Mouse (Mus musculus) kidney, postnatal 10 days (tissue): ENCODE results near the gene Chchd6.

ENCODE experiments used
- DNase-seq: peaks from one replicate; pipeline ENCODE4 v3.0.0; 2021; ENCODE audit warnings: mixed read lengths

The Chchd6 gene

GRCm38 (mm10) chr6:89595018-89595776, at the start of gene Chchd6:
TSS of gene Chchd6 (minus strand) at chr6:89595652.
- DNase-seq: peak; percentile 97

DNA sequence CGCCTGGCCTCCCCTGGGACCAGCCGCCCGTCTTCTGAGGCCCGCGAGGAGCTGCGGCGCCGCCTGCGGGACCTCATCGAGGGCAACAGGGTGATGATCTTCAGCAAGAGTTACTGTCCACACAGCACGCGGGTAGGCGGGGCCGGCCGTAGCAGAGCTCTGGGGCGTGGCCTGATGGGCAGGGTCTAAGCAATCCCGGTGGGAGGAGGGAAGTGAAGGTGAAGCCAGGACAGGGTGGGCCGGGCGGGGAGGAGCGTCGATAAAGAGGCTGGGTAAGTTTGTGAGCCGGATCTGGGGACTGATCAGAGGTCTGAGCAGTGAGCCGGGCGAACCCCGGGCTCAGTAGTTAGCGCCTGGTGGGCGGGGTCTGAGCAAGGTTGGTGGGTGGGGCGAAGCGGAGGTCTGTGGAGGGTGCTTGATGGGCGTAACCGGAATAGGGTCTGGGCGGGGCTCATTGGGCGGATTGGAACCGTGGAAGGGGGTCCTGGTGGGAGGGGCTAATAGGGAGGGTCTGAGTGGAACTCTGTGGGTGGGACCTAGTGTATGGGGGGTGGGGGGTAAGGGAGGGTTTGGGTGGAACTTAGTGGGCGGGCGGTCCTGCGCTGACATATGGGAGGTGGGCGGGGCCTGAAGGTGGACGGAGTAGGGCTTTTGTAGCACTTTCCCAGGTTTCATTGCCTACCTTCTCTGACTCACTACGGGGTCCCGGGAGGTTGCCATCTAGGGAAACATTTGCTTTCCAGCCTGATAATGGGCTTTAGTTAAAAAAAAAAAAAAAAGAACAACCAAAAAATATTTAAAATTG, 49.0 kb upstream of the Chchd6 start:
- peak; percentile 97 for DNase-seq

GRCm38 (mm10) chr6:89643798-89644270, 48.4 kb upstream of the Chchd6 start, which contains the start of gene Txnrd3:
TSS of gene Txnrd3 (plus strand) at chr6:89643988.
- DNase-seq: peak; percentile 97

DNA sequence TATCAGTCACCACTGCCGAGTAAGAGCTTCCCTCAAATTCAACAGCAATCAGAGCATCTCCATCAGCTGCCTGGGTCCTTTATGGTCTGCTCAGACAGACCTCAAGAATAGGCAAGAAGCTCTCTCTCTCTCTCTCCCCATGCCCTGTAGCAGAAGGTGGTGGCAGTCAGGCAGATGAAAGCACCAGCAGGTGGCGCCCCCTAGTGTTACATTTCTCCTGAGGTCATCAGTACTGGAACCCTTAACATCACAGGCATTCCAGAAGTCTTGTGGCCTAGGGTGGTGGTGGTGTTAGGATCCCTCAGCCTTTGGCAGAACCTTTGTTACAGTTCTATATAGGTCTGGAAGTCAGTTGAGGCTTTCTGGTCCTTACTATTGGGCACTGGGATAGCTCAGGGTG, 43.6 kb upstream of the Chchd6 start:
- DNase-seq: peak; percentile 68

- no peak for DNase-seq
Observed at GRCm38 (mm10) chr6:89637977-89638376, 42.5 kb upstream of the Chchd6 start.

GRCm38 (mm10) chr6:89634400-89634799, 38.9 kb upstream of the Chchd6 start:
- peak; percentile 34 for DNase-seq

DNA sequence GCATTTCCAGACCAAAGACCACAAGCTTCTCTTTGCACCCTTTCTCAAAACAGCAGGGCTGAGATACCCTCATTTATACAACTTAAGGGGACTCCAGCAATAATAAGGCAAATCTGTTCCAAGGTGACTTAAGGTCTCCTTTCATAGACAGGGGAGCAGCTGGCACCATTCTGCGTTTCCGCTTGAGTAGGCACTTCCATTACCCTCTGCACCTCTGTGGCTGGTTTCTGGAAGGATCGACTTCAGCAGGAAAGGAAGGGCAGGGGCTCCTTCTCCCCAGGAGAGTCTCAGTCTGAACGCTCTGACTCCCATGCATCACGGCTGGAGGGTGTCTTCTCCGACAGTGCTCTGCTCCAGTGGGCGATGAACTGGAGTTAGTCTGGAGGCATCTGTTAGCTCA, 37.7 kb upstream of the Chchd6 start:
- no peak for DNase-seq

GRCm38 (mm10) chr6:89631809-89632562, 36.5 kb upstream of the Chchd6 start:
- DNase-seq: peak; percentile 88

- DNase-seq: no peak
Observed at GRCm38 (mm10) chr6:89628045-89628785, 32.8 kb upstream of the Chchd6 start.

- DNase-seq: no peak
Observed at GRCm38 (mm10) chr6:89622647-89623046, 27.2 kb upstream of the Chchd6 start.

GRCm38 (mm10) chr6:89615373-89615755, 19.9 kb upstream of the Chchd6 start:
- no peak for DNase-seq

- peak; percentile 73 for DNase-seq
Observed at GRCm38 (mm10) chr6:89614596-89615372, 19.3 kb upstream of the Chchd6 start.

DNA sequence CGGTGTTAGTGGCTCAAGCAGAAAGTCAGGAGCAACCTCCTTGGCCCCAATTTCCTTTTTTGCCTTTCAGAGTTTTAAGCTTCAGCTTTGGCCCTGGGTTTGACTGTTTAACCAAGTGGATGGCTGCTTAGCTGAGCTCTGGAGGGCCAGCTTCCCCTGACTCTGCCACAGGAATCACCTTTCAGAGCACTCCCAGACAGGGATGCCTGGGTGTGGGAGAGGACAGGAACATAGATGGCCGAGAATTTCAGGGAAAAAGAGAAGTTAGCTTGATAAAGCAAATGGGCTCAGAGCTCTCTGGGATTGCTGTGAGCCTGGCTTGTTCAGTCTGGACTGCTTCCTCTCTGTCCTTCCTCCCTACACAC, 18.6 kb upstream of the Chchd6 start:
- no peak for DNase-seq

DNA sequence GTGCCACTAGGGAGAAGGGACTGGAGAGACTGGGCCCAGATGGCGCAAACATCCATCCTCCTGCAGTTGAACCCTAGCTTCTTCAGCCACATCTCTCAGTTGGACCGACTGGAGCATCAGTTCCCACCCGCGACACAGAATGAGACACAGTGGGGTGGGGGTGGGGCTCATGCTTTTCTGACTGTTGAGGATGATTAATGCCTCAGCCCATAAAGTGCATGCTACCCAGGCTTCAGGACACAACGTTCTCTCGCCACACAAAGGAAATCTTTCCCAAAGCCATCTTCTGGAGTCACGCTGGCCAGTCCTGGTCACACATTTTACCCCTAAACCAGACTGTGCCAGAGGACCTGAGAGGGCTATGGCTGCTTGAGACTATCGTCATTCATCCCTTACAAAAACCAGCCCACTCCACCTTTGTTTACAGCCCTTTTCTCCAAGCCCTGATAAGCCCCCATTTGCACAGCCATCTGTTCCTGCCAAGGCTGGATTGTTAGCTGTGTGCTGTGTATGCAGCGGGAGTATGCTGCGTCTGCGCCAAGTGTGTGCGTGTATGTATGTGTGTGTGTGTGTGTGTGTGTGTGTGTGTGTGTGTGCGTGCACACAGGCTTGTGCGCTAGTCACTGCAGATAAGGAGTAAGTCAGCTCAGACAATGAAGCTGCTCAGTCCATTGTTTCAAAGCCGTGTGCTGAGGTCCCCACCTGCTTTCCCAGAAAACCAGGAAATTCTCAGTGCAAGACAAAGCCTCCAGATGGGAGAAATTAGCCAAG, 18.1 kb upstream of the Chchd6 start:
- DNase-seq: peak; percentile 42

DNA sequence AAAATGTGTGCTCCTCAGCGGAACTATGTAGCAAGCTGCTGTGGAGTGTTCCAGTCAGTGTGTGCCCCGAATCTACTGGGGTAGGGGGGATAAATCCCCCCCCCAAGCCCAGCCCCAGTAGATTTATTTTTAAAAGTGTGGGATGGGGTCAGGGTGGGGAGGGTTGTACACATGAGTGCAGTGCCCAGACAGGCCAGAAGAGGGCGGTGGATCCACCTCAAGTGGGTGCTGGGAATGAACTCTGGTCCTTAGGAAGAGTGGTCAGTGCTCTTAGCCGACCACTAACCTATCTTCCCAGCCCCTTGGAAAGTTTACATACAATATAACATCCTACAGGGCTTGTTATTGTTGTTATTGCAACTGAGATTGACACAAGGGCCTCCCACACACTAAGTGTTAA, 12.5 kb upstream of the Chchd6 start:
- peak; percentile 24 for DNase-seq

DNA sequence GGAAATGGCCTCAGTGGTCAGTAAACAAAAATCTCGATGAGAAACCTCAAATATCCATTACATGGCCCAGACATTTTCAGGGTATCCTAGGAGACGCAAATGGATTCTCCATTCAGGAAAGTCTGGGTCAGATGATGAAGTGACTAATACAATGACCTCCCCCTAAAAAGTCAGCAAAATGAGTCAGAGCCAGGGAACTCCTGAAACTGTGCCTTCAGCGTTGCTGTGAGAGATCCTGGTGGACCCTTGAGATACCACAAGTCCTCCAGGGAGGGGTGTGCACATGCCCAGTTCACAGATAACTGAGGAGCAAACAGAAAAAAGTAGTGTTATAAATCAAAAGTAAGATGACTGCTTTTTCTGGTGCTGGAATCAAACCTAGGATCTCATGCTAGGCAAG, 10.6 kb upstream of the Chchd6 start:
- DNase-seq: no peak

GRCm38 (mm10) chr6:89596510-89596909, 1.1 kb upstream of the Chchd6 start:
- DNase-seq: no peak

- no peak for DNase-seq
Observed at GRCm38 (mm10) chr6:89595777-89596146, 310 bp upstream of the Chchd6 start.

DNA sequence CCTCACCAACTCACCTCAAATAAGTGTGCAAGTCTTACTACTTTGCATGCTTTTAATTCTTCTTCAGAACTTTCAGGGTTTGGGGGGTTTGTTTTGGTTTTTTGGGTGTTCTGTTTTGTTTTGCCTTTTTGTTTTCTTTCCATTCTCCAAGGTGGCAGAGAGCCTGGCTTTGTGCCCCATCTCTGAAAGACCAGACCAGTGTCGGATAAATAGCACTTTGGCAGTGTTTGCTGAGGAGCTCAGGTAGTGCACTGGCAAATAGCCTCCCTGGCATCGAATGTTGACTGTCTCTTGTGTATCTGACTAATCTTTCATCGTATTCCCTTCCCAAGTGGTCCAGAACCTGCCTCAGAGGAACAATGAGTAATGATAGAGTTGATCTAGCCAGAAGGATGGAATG, 3.4 kb downstream of the Chchd6 start:
- no peak for DNase-seq

- DNase-seq: no peak
Observed at GRCm38 (mm10) chr6:89591531-89591930, 3.9 kb downstream of the Chchd6 start.

- no peak for DNase-seq
Observed at GRCm38 (mm10) chr6:89585696-89586095, 9.8 kb downstream of the Chchd6 start.
